Mouse (Mus musculus) megakaryocyte, embryonic 14.5 days (primary cell): ENCODE measurements at regions not wholly inside any gene's neighbourhood (a gene's known extent, or its start where the extent isn't known, plus 50 kb on each side); places are given as distances from the start of the nearest gene placed in this dataset.
A peak's percentile ranks its signal among the peaks of the same experiment; 100 is the strongest.
"Not testable (repeated sequence)": the region's sequence is repeated elsewhere in the genome, so short reads cannot be mapped to it uniquely, and the experiment has no call there.

Source experiments
- H3K27me3 ChIP-seq: replicated peaks from 2 replicates; pipeline ENCODE3; 2012; ENCODE audit warnings: inconsistent platforms
- H3K36me3 ChIP-seq: replicated peaks from 2 replicates; pipeline ENCODE3; 2012; ENCODE audit warnings: low read length, inconsistent platforms, mixed read lengths
- H3K4me1 ChIP-seq: 2 replicates; pipeline ENCODE4 v1.6.1; 2012; ENCODE audit warnings: inconsistent platforms
- H3K4me3 ChIP-seq: replicated peaks from 2 replicates; pipeline ENCODE3; 2012; ENCODE audit warnings: moderate library complexity, mild to moderate bottlenecking, inconsistent platforms
- H3K9me3 ChIP-seq: 2 replicates; pipeline ENCODE4 v1.6.1; 2012; ENCODE audit warnings: inconsistent platforms
- FLI1 ChIP-seq: IDR thresholded peaks from 2 replicates; pipeline ENCODE4 v1.6.1; 2012; ENCODE audit warnings: low read length, inconsistent platforms, mixed read lengths
- GATA1 ChIP-seq: IDR thresholded peaks from 3 replicates; pipeline ENCODE4 v1.6.1; 2012; ENCODE audit warnings: mixed read lengths, low read length, inconsistent platforms, borderline replicate concordance

DNA sequence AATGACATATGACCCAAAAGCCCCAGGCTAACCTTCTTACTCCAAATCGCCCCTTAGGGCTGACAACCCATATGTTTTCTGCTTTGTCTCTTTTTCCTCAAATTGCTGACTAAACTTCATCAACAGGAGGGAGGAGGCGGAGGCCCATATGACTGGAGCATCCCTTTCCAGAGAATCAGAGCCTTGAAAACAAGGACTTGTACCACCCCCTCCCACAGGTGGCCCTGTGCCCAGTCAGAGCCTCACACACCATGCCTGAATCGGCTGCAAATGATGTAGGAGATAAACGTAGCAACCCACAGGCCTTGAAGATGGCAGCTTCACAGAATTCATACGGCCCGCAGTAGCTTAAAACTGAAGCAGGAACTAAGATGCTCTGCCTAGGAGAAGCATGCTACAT lies 101.7 kb upstream of the Ipo5 start:
- peaks cover 37% of the 10 kb centered on the region for H3K9me3 ChIP-seq
- H3K4me3 ChIP-seq, result no peak overlapping the region
- H3K27me3 ChIP-seq, result peaks cover 2% of the 10 kb centered on the region
- no peaks in the 10 kb centered on the region for H3K4me1 ChIP-seq
- no peak for TF ChIP-seq GATA1
- TF ChIP-seq FLI1, result no peak
- H3K36me3 ChIP-seq, result no peaks in the 10 kb centered on the region

DNA sequence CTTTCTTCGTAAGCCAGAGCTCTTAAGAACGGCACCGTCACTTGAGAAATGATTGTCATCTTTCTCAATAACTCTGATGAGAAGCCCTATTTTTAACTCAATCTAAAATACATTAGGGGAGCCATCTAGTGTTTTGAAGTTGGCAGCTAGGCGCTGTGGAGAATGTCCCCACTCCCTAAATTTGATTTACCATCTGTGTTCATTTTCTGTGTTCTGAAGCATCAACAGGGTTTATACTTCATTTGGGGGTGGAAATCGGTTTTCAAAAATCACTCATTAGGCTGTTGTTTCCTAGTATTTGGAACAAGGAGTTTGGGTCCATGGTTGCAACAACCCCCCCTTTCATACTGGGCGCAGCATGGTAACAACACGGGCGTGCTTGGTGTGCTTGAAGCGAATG lies 97.1 kb upstream of the Ipo5 start:
- no peaks in the 10 kb centered on the region for H3K36me3 ChIP-seq
- TF ChIP-seq GATA1 (no peak), FLI1 (no peak)
- H3K4me1 ChIP-seq, result no peaks in the 10 kb centered on the region
- H3K4me3 ChIP-seq, result no peak overlapping the region
- H3K27me3 ChIP-seq, result no peaks in the 10 kb centered on the region
- peaks cover 36% of the 10 kb centered on the region for H3K9me3 ChIP-seq

DNA sequence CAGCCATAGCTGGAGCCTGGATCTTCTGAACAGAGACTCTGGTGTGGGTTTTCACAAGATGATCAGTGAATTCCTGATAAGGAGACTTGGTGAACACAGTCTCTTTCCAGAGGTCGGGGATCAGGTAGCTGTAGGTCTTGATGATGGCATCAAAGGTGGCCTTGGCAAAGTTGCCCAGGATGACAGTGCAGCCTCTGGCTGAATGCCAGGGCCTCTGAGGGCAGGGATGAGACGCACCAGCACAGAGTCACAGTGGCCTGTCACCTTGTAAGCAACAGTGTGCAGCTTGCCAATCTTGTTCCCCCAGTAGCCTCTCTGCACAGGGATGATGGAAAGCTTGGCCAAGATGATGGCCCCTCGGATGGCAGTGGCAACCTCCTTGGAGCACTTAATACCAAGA lies 95.9 kb upstream of the Ipo5 start:
- H3K4me3 ChIP-seq, H3K36me3 ChIP-seq, H3K27me3 ChIP-seq, H3K4me1 ChIP-seq: not testable (repeated sequence)
- H3K9me3 ChIP-seq, result peaks cover 26% of the 10 kb centered on the region

DNA sequence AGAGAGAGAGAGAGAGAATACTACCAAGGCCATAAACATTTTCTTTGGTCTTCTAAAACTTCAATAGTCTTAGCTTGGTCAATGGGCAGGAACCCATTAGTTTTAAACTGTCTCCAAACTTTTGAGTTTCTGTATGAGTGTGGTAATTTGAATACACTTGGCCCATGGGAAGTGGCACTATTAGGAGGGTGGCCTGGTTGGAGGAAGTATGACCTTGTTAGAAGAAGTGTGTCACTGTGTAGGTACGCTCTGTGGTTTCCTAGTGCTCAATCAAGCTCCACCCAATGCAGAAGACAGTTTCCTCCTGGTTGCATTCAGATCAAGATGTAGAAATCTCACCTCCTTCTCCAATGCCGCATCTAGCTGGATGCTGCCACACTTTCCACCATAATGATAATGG lies 94.5 kb upstream of the Ipo5 start:
- Histone ChIP-seq H3K36me3 (no peaks in the 10 kb centered on the region), H3K27me3 (no peaks in the 10 kb centered on the region), H3K4me3 (no peak overlapping the region), H3K4me1 (no peaks in the 10 kb centered on the region), H3K9me3 (peaks cover 26% of the 10 kb centered on the region)
- no peak for TF ChIP-seq GATA1
- no peak for TF ChIP-seq FLI1

DNA sequence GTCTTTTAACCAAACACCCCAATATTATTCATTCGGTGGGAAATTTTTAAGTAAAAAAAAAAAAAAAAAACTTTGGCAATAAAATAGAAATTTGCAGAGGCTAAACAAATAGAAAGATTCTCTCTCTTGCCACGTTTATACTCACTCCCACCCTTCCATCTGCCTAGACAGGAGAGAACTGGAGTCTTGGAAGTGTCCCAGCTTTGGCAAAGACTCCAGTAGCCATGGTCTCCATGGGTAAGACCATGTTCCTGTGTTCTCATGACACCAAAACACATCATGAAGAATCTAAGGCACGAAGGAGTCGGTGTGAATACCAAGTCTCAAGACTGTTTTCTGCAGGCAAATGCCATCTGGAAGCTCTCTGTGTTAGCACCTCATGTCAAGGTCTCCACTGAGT lies 84.8 kb upstream of the Ipo5 start:
- Histone ChIP-seq H3K36me3 (no peaks in the 10 kb centered on the region), H3K27me3 (peaks cover 2% of the 10 kb centered on the region), H3K4me1 (peaks cover 4% of the 10 kb centered on the region; the same call in 1 of the 2 replicates), H3K9me3 (peaks cover 11% of the 10 kb centered on the region), H3K4me3 (no peak overlapping the region)
- no peak for TF ChIP-seq FLI1

DNA sequence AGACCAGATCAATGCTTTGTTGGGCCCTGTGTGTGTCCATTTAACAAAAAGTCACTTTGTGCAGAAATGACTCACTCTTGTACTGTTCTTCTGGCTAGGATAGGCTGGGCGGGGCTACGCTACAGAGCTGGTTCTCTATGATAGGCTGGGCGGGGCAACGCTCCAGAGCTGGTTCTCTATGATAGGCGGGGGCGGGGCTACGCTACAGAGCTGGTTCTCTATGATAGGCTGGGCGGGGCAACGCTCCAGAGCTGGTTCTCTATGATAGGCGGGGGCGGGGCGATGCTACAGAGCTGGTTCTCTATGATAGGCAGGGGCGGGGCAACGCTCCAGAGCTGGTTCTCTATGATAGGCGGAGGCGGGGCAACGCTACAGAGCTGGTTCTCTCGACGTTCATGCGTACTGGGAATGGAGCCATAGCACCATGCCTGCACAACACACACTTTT lies 80.6 kb upstream of the Ipo5 start:
- not testable (repeated sequence) for H3K36me3 ChIP-seq, H3K27me3 ChIP-seq, H3K9me3 ChIP-seq
- peaks cover 36% of the 10 kb centered on the region for H3K4me1 ChIP-seq
- H3K4me3 ChIP-seq, result peak overlapping the region; percentile 53

DNA sequence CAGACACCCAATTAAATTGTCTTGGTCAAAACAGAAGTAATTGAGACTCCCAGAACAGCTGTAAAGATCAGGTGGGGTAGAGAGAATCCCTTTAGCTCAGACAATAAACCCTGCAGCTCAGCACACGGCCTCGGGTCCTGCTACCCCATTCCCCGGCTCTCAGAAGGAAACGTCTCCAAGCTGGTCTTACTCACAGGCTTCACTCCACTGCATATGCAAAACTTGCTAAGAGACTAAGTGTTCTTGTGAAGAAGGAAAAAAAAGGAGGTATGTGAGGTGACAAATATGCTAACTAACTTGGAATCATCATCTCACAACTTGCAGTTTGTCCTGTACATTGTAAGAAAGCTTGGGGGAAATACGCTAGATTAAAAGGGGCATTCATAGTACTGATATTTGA lies 79.6 kb upstream of the Ipo5 start:
- Histone ChIP-seq H3K27me3 (peaks cover 4% of the 10 kb centered on the region), H3K36me3 (no peaks in the 10 kb centered on the region), H3K4me1 (peaks cover 38% of the 10 kb centered on the region), H3K9me3 (peaks cover 4% of the 10 kb centered on the region), H3K4me3 (no peak overlapping the region)
- no peak for TF ChIP-seq FLI1
- TF ChIP-seq GATA1, result no peak

DNA sequence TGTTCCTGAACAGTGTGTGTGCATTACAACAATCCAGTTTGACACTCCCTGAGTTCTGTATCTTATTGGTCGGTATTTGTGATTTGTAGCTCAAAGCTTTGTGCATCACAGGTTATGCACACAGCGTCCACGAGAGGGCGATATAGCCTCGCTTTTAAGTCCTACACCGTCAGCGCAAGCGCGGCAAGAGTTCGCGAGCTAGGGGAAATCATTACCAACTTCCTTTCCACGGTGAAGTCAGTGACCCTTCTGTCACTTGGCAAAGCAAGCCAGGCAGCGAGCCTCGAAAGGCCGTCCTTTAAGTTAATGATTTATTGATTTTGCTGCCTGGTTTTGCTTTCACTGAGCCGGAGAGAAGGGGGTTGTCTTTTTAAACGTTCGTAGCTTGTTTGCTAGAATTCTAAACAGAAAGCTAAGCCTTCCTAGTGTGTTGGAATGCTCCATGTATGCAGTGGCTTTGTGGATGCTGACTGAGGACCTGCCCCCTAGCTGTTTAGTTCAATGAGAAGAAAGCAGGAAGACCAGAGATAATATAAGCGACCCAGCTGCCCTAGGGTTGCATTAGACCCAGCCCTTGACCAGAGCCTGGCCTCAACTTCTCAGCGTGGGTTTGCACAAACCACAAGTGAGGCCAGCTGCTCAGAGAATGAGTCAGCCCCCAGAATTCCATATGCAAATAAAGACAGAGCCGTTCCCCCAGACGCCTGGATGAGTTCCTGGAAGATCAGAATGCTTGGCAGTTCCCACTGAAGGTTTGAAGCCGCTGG lies 79.0 kb upstream of the Ipo5 start:
- peaks cover 4% of the 10 kb centered on the region for H3K9me3 ChIP-seq
- H3K4me3 ChIP-seq, result peak overlapping the region; percentile 91
- H3K36me3 ChIP-seq, result no peaks in the 10 kb centered on the region
- H3K4me1 ChIP-seq, result peaks cover 38% of the 10 kb centered on the region
- TF ChIP-seq FLI1 (no peak), GATA1 (no peak)
- H3K27me3 ChIP-seq, result peaks cover 4% of the 10 kb centered on the region

DNA sequence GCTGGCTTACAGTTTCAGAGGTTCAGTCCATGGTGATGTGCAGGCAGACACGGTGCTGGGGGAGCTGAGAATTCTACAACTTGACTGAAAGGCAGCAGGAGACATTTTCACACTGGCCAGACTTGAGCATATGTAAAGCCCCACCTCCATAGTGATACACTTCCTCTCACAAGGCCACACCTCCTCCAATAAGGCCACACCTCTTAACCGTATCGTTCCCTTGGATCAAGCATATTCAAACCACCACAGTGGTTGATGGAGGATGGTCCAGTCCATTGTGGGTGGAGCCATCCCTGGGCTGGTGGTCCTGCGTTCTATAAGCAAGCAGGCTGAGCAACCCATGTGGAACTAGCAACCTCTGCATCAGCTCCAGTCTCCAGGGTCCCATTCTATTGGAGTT lies 76.2 kb upstream of the Ipo5 start:
- Histone ChIP-seq H3K36me3 (no peaks in the 10 kb centered on the region), H3K27me3 (peaks cover 1% of the 10 kb centered on the region), H3K9me3 (peaks cover 9% of the 10 kb centered on the region), H3K4me3 (peak overlapping the region; percentile 20), H3K4me1 (peaks cover 38% of the 10 kb centered on the region)
- TF ChIP-seq FLI1 (no peak), GATA1 (no peak)

DNA sequence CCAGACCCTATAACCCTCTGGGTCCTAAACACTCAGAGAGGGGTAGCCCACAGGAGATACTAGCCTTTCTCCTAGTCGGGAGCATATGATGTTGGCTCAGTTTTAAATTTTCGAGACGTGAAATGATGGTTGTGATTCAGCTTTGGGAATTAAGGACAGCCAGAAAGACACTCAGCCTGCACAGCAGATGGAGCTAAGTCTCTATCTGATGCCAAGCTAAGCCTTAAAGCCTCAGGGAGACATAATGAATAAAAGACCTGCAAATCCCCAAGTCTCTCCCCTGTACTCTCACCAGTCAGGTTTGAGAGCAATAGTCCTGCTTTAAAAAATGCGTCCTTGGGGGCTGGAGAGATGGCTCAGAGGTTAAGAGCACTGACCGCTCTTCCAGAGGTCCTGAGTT lies 75.3 kb upstream of the Ipo5 start:
- H3K4me1 ChIP-seq, result peaks cover 34% of the 10 kb centered on the region

DNA sequence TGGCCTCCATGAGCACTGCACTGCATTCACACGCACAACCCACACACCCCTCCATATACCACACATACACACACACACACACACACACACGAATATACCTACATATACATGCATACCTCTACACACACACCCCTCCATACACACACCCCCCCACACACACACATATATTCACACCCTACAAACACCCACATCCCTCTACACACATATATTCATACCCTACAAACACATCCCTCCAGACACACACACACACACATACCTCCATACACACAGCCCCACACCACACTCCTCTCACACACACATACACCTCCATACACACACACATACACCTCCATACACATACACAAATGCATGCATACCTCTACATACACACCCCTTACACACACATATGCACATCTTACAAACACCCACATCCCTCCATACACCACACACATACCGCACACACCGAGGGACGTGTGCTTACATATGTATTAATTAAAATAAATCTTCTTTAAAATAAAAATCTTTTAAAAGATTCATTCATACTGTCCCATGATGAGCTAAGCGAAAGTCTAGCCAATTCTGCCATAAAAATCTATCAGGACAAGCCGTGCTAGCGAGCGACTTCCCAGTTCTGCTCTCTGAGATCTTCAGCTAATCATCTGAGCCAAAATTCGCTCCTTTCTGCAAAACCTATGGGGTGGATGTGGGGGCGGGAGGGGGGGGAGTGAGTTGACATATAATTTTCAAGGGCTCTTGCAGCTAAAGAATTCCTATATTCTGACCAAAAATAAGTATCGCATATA lies 74.3 kb upstream of the Ipo5 start:
- no peak for TF ChIP-seq FLI1
- no peaks in the 10 kb centered on the region for H3K36me3 ChIP-seq

More for the DNA sequence above, 75.3 kb upstream of the Ipo5 start:
- H3K36me3 ChIP-seq, result no peaks in the 10 kb centered on the region
- peaks cover 5% of the 10 kb centered on the region for H3K27me3 ChIP-seq
- no peak for TF ChIP-seq FLI1
- TF ChIP-seq GATA1, result no peak
- no peak overlapping the region for H3K4me3 ChIP-seq
- H3K9me3 ChIP-seq, result peaks cover 9% of the 10 kb centered on the region

More for the DNA sequence above, 74.3 kb upstream of the Ipo5 start:
- peaks cover 37% of the 10 kb centered on the region for H3K4me1 ChIP-seq
- peaks cover 9% of the 10 kb centered on the region for H3K9me3 ChIP-seq
- H3K27me3 ChIP-seq, result peaks cover 5% of the 10 kb centered on the region
- no peak overlapping the region for H3K4me3 ChIP-seq
